Mouse (Mus musculus) forelimb bud, embryonic 11.5 days (tissue): ENCODE results near the gene Arl9.
A peak's percentile ranks its signal among the peaks of the same experiment; 100 is the strongest.
"Not testable (repeated sequence)": the region's sequence is repeated elsewhere in the genome, so short reads cannot be mapped to it uniquely, and the experiment has no call there.

Source experiments
- DNase-seq: peaks from one replicate; pipeline ENCODE4 v3.0.0-alpha.2; 2012; ENCODE audit warnings: low read depth, low spot score

Arl9 gene

DNA sequence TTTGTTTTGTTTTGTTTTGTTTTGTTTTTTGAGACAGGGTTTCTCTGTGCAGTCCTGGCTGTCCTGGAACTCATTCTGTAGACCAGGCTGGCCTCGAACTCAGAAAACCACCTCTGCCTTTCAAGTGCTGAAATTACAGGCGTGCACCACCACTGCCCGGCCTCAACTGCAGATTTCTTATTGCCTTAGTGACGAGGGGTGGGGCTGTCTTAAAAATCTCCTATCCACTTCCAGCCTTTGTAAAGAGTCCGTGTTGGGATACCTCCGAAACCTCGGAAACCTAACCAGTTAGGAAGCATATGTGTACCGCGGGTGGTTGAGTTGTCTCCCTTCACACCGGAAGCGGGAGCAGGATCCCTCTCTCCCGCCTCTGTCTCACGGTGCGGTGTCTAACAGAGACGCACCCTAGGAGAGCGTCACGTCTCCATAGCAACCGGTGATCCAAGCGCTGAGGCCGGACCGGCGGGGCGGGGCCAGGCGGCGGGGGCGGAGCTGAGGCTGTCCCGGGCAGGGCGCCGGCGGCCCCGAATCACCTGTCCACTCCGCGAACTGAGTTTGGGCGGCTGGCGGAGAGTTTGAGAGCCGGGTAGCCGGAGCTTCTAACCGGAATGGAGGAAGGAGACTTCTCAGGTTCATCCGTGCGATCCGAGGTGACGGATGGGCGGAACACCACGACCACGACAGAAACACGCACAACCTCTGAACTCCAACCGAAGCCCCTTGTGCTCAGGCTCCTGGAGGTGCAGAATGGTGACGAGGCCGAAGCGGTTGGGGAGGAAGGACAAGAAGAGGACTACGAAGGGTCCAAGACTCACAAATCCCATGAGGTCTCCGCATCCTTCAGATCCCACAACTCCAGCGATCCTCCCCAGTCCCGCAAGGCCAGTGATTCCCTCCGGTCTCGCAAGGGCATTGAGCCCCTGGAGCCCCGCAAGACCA is 12.0 kb downstream of the Arl9 start, which contains the start of gene Thegl:
Gene Thegl, plus strand, starts transcription at position 480 of the 939 bp plus-strand sequence.
- DNase-seq, result peak; percentile 69

DNA sequence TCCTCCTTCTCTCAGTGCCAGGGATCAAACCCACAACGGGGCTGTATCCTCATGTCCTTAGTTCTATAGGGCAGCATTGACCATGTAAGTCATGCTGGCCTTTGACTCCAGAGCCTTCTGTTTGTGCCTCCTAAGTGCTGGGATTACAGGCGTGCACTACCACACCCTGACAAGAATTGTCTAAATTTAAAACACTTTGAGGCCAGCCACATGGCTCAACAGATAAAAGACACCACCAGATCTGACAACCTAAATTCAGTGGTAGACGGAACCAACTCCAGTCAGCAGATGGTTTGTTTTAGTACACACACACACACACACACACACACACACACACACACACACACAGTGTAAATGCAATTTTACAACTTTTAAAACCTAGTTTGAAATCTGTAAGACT is 24.2 kb downstream of the Arl9 start:
- DNase-seq, result no peak

DNA sequence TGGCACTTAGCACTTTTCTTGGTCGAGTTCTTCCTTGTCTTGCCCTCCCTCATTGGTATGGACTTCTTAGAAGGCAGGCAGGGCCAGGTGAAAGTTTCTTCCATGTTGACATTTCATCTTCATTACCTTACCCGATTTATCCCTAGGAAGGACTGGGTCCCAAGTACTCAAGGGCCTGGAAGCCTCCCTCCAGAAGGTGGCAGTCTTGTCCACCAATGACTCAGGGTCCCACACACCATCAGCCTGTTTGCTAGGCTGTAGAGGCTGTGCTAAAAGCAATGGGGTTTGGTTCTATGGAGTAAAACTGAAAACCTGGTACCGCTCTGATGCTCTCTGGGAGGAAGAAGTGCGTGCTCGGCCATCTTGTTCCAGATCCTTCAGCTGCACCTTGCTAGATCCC is 25.9 kb downstream of the Arl9 start:
- no peak for DNase-seq

DNA sequence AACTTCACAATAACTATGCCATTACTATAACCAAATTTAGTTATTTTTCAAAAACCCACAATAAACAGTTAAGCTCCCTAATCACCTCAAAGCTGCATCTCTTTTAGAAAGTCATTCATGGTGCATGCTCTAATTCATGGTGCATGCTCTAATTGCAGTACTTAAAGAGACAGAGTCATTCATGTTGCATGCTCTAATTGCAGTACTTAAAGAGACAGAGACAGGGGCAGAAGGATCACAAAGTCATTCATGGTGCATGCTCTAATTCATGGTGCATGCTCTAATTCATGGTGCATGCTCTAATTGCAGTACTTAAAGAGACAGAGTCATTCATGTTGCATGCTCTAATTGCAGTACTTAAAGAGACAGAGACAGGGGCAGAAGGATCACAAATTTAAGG is 31.2 kb downstream of the Arl9 start:
- not testable (repeated sequence) for DNase-seq

DNA sequence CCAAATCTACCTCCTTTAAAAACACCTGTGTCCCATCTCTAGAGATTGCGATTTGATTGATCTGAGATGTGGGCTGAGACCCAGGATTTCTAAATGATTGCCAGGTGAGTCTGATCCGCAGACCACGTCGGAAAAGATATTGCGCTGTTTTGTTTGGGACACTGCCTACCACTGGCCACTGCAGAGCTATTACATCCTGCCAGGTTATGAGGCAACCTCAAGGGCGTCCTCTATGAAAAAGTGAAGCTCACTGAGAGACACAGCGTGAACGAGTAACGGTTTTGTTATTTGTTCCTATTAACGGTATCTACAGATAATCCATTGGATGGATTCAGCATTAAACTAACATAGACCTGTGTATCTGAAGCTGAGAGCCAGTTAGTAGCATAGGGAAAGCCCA is 34.6 kb downstream of the Arl9 start:
- DNase-seq, result no peak

DNA sequence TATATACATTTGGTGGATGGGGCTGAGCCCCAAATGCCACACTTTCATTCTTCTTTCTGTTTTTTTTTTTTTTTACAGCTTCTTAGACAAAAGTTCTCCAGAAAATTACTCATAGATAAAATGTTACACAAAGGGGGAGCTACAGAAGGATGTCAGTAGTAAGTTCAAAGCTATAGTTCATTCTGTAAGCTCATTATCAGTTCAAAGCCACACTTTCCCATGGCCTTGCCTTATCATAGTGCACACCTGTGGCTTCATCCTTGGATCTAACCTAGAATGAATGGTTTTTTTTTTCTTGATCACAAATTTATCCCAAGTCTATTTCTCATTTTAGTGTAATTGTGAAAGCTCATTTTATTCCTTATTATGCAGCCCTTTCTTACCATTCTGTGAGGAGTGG is 35.5 kb downstream of the Arl9 start:
- no peak for DNase-seq

DNA sequence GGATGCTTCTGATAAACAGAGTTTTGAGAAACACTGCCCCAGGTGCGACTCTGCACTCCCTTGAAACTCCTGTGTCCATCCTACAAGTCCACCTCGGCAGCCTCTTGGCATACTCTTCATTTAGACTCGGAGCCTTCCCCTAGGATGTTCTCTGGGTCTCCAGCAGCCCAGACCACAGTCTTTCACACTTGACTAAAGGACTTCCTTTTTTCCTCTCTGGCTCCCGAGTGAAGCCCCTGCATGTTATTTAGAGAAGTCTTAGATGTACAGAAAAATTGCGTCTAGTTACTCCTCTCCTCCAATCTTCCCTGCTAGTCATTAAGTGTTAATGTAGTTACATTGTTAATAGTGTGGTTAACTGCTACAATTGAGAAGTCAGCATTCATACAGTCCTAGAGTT is 40.5 kb downstream of the Arl9 start:
- DNase-seq, result no peak

DNA sequence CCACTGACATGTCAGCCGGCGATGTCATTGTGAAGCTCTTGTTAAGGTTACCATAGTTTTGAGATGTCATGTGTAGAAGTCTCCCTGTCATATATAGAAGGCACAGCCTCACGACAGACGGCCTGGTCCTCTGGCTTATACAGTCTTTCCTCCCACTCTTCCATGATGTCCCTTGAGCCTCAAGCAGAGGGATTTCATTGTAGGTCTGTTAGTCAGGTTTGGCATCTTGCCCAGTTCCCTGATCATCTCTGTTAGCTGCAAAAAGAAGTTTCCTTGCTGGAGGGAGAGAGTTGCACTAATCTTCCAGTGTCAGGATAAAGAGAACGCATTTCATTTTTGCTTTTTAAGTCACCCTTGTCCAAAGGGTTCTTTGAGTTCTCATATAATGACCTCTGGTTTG is 48.8 kb downstream of the Arl9 start:
- no peak for DNase-seq

DNA sequence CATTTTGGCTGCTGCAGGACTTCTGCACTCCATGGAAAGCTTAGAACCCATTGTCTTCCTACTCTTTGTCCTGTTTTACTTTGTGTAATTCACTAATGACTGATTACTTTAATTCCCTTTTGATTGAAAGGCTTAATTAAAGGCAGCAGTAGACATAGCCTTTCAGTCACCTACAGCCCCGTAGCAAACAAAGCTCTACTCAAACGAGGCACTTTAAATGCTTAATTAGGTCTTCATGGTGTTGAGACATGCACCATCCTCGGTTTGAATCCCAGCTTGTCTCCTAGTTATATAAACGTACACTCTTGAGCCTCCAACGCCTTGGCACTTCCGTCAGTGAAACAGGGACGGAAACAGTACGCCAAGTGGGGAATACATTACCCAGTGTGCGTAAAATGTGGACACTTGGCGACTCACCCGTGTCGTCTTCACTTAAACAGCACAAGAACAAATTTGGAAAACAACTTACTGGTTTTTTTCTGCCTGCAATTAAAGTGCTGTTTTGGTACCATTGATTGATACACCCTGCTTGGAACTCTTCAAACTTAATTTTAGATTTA is 53.1 kb downstream of the Arl9 start:
- DNase-seq, result no peak
